Mouse (Mus musculus): ENCODE measurements around the gene Tmem116. TPM values are rescaled to one million over a fixed set of nuclear protein-coding genes. Genes with fewer than 3 reads are reported as not detected.

Gene Tmem116
- total and polyA plus RNA-seq, 3 experiments, result 1.3 to 3.2 (median 2.3) TPM

GRCm38 (mm10) chr5:121428954-121429353 lies 22.7 kb upstream of the Tmem116 start:
- peaks cover 91 to 98% of the 10 kb centered on the region in 2 experiments for H3K36me3 ChIP-seq (replicated peaks in 1 of 2; ENCODE audit: control insufficient read depth in 1 of 2, insufficient read depth in 1 of 2, low read length in 1 of 2)
- no peak overlapping the region for H3K9ac ChIP-seq (ENCODE audit: insufficient read depth, low read depth)
- no peak overlapping the region for H3K4me3 ChIP-seq (replicated peaks in 1 of 3; ENCODE audit: low read depth in 2 of 3, low read length in 2 of 3, poor library complexity in 1 of 3)
- H3K4me2 ChIP-seq (ENCODE audit: insufficient read depth, low read depth, poor library complexity, severe bottlenecking), result no peak overlapping the region
- H3K9me3 ChIP-seq (replicated peaks; ENCODE audit: low read length), result no peaks in the 10 kb centered on the region
- in situ Hi-C loops (cut with MboI; ENCODE audit: low pct_ligation_motif_present, low pct_unique_long_range_greater_than_20kb, low sequenced_read_pairs) (no loop called here), dilution Hi-C loops (cut with MboI; ENCODE audit: extremely low pct_ligation_motif_present, extremely low pct_unique_long_range_greater_than_20kb, low sequenced_read_pairs) (no loop called here)
- H3K27me3 ChIP-seq (replicated peaks), result no peaks in the 10 kb centered on the region
- H3K27ac ChIP-seq (ENCODE audit: insufficient read depth, low read depth), result no peak overlapping the region
- no peak for DNase-seq (ENCODE audit: extremely low read depth)
- H3K4me1 ChIP-seq (ENCODE audit: control insufficient read depth in 1 of 2, insufficient read depth in 2 of 2), result peaks cover 0 to 9% of the 10 kb centered on the region in 2 experiments; a peak in 1 of 4 replicates
- H3K79me2 ChIP-seq (replicated peaks; ENCODE audit: control insufficient read depth, extremely low read depth, insufficient read depth, poor library complexity, severe bottlenecking), result 0 out of 2 replicates have a peak, but pooled peaks cover 3% of the 10 kb centered on the region
- no peak for TF ChIP-seq ETS1 (conservative IDR thresholded peaks at IDR 0.05; ENCODE audit: low read depth, low read length)
- TF ChIP-seq USF1 (IDR thresholded peaks at IDR 0.05; ENCODE audit: low read depth, low read length), result no peak
- no peak for TF ChIP-seq POLR2A (IDR thresholded peaks at IDR 0.05; ENCODE audit: low read depth, low read length)
- TF ChIP-seq MYC (IDR thresholded peaks at IDR 0.05; ENCODE audit: low read depth, low read length), result no peak
- no peak for TF ChIP-seq CHD1 (IDR thresholded peaks at IDR 0.05; ENCODE audit: low read depth, low read length)
- no peak for TF ChIP-seq GABPA (IDR thresholded peaks at IDR 0.05; ENCODE audit: insufficient replicate concordance, low read depth, low read length)

GRCm38 (mm10) chr5:121438131-121438530 lies 13.6 kb upstream of the Tmem116 start:
- H3K4me2 ChIP-seq (ENCODE audit: insufficient read depth, low read depth, poor library complexity, severe bottlenecking), result no peak overlapping the region
- no peaks in the 10 kb centered on the region for H3K9me3 ChIP-seq (replicated peaks; ENCODE audit: low read length)
- no peaks in the 10 kb centered on the region for H3K27me3 ChIP-seq (replicated peaks)
- dilution Hi-C loops (cut with MboI; ENCODE audit: extremely low pct_ligation_motif_present, extremely low pct_unique_long_range_greater_than_20kb, low sequenced_read_pairs) (no loop called here), in situ Hi-C loops (cut with MboI; ENCODE audit: low pct_ligation_motif_present, low pct_unique_long_range_greater_than_20kb, low sequenced_read_pairs) (no loop called here)
- H3K27ac ChIP-seq (ENCODE audit: insufficient read depth, low read depth), result peak overlapping the region; percentile 76
- no peaks in the 10 kb centered on the region for H3K79me2 ChIP-seq (replicated peaks; ENCODE audit: control insufficient read depth, extremely low read depth, insufficient read depth, poor library complexity, severe bottlenecking)
- H3K4me3 ChIP-seq (replicated peaks in 1 of 3; ENCODE audit: low read depth in 2 of 3, low read length in 2 of 3, poor library complexity in 1 of 3), result no peak overlapping the region
- peaks cover 76 to 97% of the 10 kb centered on the region in 2 experiments for H3K36me3 ChIP-seq (replicated peaks in 1 of 2; ENCODE audit: control insufficient read depth in 1 of 2, insufficient read depth in 1 of 2, low read length in 1 of 2)
- TF ChIP-seq ZNF384 (IDR thresholded peaks at IDR 0.05; ENCODE audit: low read depth, low read length) (no peak), MYC (IDR thresholded peaks at IDR 0.05; ENCODE audit: low read depth, low read length) (no peak), TBP (conservative IDR thresholded peaks at IDR 0.05; ENCODE audit: low read depth, low read length) (no peak), MXI1 (IDR thresholded peaks at IDR 0.05; ENCODE audit: low read depth, low read length) (no peak)
- DNase-seq (ENCODE audit: extremely low read depth), result no peak
- H3K9ac ChIP-seq (ENCODE audit: insufficient read depth, low read depth), result no peak overlapping the region
- H3K4me1 ChIP-seq (ENCODE audit: control insufficient read depth in 1 of 2, insufficient read depth in 2 of 2), result peaks cover 4 to 40% of the 10 kb centered on the region in 2 experiments

GRCm38 (mm10) chr5:121438756-121439155 lies 12.9 kb upstream of the Tmem116 start:
- Histone ChIP-seq H3K4me2 (ENCODE audit: insufficient read depth, low read depth, poor library complexity, severe bottlenecking) (no peak overlapping the region), H3K79me2 (replicated peaks; ENCODE audit: control insufficient read depth, extremely low read depth, insufficient read depth, poor library complexity, severe bottlenecking) (no peaks in the 10 kb centered on the region), H3K9ac (ENCODE audit: insufficient read depth, low read depth) (no peak overlapping the region), H3K36me3 (replicated peaks in 1 of 2; ENCODE audit: control insufficient read depth in 1 of 2, insufficient read depth in 1 of 2, low read length in 1 of 2) (peaks cover 74 to 95% of the 10 kb centered on the region in 2 experiments), H3K4me3 (replicated peaks in 1 of 3; ENCODE audit: low read depth in 2 of 3, low read length in 2 of 3, poor library complexity in 1 of 3) (no peak overlapping the region), H3K4me1 (ENCODE audit: control insufficient read depth in 1 of 2, insufficient read depth in 2 of 2) (peaks cover 4 to 43% of the 10 kb centered on the region in 2 experiments), H3K27ac (ENCODE audit: insufficient read depth, low read depth) (peak overlapping the region; percentile 79), H3K9me3 (replicated peaks; ENCODE audit: low read length) (no peaks in the 10 kb centered on the region), H3K27me3 (replicated peaks) (no peaks in the 10 kb centered on the region)
- TF ChIP-seq ZNF384 (IDR thresholded peaks at IDR 0.05; ENCODE audit: low read depth, low read length) (no peak), GABPA (IDR thresholded peaks at IDR 0.05; ENCODE audit: insufficient replicate concordance, low read depth, low read length) (no peak)
- no peak for DNase-seq (ENCODE audit: extremely low read depth)
- dilution Hi-C loops (cut with MboI; ENCODE audit: extremely low pct_ligation_motif_present, extremely low pct_unique_long_range_greater_than_20kb, low sequenced_read_pairs), result no loop called here
- in situ Hi-C loops (cut with MboI; ENCODE audit: low pct_ligation_motif_present, low pct_unique_long_range_greater_than_20kb, low sequenced_read_pairs), result no loop called here

Measured in CH12.LX (cell line).